Mouse (Mus musculus) induced T-regulatory cell, adult 2 months (primary cell): ENCODE measurements around the gene Gm5751.
"Not testable (repeated sequence)": the region's sequence is repeated elsewhere in the genome, so short reads cannot be mapped to it uniquely, and the experiment has no call there.

ENCODE experiments used
- DNase-seq: peaks from one replicate; pipeline ENCODE4 v3.0.0-alpha.2; 2012; ENCODE audit warnings: low read depth

Gene Gm5751

DNA sequence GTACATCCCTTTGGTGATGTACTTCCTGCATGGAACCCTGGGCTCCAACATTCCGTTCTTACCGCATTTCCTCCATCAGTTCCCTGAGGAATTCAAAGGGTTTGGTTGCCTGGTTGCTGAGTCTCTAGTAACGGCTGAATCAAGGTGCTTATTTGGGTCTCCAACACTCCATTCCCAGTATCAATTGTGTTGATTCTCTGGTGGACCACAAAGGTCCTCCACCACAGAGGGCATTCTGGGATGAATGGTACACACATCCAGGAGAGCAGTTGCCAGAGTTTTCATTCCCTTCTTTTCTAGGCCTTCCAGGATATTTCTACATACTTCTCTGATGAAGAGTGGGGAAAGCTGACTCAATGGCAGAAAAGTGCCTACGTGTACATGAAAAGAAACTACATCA lies at the start of gene Gm5751:
Gm5751 (plus strand) TSS at position 301 of the 400 bp plus-strand sequence.
- DNase-seq = not testable (repeated sequence)

DNA sequence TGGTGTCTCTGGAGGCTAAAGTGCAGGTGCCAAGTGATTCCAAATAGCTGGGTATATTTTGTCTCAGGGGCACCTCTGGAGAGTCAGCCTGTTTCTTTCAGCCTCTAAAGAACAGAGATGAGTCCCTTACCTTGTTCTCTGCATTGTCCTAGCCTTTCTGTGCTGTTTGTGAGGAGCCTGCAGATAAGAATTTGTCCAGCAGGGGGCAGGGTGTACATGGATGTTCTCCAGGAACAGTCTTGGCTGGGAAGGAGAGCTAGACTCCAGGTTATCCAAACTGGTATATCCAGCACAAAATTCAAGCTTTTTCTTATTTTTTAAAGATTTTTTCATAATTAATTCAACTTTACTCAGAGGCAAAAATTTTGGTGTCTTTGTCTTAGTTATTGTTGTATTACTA lies 42.0 kb upstream of the Gm5751 start:
- peak; percentile 20 for DNase-seq

DNA sequence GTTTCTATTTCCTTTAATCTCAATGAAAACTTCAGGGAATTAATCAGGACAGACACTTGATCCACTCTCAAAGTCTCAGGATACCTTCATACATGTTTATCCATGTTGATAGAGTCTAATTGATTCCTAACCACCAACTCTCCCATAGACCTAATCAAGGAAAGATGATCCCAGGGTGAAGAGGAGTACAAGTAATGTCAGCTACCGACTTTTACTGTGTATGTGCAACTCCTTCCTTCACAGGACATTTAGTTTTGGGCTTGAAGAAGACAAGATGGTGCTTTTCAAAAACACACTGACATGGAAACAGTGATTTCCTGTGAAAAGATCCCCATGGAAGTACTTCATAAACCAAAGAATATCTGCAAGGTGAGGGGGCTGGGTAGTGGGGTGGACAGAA lies 30.4 kb upstream of the Gm5751 start, which contains the start of gene Gm6592:
Gm6592 (plus strand) TSS at position 301 of the 400 bp plus-strand sequence.
- no peak for DNase-seq

DNA sequence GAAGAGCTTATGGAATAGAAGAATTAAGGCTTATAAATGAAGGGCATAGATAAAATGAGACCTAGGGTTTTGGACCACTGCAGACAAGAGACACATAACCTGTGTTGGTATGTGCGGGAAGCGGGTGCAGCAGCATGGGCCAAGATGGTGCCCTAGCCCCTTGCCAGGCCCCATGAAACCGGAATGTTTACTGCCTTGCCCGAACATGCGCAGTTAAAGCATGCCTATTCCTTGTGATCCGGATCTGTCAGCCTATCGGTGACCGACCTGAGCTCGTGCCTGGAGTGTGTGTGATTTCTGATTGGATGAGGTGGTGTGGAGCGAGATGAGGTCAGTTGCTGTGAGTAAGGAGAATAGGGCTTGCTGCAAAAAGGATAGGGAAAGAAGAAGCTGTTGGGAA lies 21.6 kb upstream of the Gm5751 start:
- DNase-seq = no peak

DNA sequence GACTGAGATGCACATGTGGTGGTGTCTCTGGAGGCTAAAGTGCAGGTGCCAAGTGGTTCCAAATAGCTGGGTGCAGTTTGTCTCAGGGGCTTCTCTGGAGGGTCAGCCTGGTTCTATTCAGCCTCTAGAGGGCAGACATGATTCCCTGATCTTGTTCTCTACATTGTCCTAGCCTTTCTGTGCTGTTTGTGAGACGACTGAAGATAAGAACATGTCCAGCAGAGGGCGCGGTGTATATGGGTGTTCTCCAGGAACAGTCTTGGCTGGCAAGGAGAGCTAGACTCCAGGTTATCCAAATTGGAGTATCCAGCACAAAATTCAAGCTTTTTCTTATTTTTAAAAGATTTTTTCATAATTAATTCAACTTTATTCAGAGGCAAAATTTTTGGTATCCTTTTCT lies 9.7 kb upstream of the Gm5751 start:
- peak; percentile 64 for DNase-seq

DNA sequence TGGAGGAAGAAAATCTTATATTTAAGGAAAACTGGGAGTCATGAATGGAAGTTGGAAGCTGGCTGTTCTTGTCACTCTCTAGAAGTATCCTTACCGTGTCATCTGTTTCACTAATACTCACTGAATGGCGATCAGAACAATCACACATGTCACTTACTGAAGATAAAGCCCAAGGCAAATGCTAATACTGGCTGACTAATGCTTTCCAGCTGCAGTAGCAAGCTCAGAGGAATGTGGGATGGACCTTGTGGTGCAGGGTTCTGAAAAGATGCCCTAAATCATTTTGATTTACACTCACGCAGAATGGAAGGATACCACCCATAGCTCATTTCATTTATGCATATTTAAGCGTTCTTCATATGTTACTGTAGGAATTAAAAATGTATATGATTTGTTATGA lies 10.3 kb downstream of the Gm5751 start:
- DNase-seq = no peak

DNA sequence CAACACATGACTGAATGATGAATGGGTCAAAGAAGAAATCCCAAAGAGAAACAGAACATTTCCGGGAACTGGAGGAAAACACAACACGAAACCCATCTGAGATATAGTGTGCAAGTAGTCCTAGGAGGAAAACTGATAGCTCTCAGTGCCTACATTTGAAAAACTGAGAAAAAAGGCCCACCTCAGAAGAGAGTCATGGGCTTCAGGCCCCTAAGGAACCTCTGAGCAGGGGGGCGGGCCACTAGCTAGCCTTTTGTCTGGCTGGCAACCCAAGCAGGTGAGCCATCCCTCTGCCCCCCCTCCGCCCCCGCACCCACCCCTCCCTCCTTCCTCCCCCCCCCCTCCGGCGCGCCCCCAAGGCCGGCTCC lies 17.9 kb downstream of the Gm5751 start:
- no peak for DNase-seq

DNA sequence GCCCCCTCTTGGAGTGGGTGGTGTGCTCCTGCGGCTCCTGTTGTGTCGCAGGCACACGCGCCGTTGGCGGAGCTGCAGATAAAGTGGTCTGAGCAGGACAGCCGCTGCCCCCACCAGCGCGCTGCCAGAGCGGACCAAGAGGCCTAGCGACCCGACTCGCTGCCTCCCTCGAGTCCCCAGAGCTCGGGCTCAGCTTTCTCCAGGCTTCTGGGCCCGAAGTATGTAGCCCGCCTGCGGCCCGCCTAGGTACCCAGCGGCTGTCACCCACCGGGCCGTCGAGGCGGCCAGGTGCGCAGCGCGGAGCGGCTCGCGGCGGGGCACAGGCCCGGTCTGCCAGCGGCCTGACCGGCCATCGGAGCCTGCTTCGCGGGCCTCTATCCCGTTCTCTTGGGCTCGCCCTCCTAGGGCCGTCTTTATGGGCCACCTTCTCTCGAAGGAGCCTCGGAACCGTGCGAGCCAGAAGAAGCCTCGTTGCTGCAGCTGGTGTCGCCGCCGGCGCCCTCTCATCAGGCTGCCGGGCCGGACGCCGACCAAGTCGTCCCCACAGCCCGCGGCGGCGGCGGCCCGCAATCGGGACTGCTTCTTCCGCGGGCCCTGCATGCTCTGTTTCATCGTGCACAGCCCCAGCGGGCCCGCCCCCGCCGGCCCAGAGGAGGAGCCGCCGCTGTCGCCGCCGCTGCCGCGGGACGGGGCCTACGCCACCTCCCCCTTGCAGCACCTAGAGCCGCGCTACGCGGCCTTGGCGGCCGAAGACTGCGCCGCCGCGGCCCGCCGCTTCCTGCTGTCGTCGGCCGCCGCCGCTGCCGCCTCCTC lies 18.5 kb downstream of the Gm5751 start, which contains the start of gene B630019K06Rik:
B630019K06Rik (plus strand) TSS at position 40 of the 813 bp plus-strand sequence.
- peak; percentile 62 for DNase-seq

DNA sequence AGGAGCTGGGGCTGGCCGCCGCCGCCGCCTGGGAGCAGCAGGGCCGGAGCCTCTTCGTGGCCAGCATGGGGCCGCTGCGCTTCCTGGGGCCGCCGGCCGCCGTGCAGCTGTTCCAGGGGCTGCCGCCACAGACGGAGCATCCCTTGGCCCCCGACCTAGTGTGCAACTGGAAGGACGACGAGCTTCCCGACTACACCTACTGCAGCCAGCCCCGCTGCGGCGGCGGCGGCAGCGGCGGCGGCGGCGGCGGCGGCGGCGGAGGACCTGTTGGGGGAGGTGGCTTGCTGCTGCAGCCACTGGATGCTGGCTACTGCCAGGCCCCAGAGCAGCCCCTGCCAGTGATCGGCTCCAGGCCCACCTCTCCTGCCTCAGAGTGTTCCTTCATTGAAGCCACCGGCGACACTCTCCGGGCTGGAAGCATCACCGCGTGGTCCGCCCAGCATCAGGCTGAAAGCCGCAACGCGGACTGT lies 19.2 kb downstream of the Gm5751 start:
- no peak for DNase-seq

DNA sequence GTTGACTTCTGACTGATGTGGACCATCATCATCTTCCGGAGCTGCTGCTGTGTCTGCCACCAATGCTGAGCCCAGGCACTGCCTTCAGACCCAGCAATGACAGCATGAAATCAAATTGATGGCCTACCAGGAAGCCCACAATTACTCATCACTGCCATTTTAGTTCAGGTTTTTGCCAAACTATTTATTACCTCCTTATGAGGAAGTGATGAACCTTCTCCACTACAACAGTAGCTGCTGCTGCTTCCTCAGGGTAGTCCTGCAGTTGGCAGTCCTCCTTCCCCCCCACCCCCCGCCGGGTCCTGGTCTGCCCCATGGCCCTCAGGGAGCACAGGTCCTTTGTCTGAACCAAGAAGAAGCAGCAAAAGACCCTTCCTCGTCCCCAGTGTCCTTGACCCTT lies 26.8 kb downstream of the Gm5751 start:
- DNase-seq = no peak

DNA sequence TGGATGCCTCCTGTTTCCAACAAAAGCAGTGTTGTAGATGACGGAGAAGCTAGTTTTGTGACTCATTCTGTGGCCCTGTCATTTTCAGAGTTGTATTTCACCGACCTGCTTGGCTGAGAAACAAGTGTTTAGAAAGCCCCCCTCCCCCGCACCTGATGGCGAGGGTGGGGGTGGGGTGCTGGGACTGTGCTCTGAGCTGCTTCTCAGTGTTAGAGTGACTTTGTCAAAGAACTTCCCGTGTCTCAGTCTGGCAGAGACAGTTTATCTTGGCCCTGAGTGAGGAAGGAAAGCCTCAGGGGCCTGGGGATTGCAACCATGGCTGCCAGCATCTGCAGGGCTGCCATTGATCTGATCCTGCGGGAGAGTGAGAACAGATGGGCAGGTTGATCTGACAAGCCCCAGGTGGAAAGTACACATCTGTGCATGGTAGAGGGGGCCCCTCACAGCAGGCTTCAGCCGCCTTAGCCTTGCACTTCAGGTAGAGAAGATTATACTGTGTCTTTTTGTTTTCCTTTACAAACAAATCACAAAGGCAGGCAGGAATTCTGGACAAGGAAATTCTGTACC lies 27.9 kb downstream of the Gm5751 start:
- no peak for DNase-seq

DNA sequence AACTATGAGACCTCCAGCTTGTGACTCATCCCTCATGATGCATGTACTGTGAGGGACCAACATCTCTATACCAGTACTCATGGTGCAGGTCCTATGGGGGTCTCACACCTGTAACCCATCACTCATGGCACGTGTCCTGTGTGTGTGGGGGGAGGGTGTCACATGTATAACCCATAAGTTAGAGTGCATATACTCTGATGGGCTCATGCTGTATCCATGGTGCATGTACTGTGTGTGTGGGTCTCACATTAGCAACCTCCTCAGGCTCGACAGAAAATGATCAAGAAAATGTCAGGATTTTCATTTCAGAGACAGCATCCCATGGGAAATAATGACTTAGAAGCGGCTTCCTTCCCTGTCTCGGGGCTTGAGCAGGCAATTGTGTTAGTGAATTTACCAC lies 47.0 kb downstream of the Gm5751 start:
- no peak for DNase-seq

DNA sequence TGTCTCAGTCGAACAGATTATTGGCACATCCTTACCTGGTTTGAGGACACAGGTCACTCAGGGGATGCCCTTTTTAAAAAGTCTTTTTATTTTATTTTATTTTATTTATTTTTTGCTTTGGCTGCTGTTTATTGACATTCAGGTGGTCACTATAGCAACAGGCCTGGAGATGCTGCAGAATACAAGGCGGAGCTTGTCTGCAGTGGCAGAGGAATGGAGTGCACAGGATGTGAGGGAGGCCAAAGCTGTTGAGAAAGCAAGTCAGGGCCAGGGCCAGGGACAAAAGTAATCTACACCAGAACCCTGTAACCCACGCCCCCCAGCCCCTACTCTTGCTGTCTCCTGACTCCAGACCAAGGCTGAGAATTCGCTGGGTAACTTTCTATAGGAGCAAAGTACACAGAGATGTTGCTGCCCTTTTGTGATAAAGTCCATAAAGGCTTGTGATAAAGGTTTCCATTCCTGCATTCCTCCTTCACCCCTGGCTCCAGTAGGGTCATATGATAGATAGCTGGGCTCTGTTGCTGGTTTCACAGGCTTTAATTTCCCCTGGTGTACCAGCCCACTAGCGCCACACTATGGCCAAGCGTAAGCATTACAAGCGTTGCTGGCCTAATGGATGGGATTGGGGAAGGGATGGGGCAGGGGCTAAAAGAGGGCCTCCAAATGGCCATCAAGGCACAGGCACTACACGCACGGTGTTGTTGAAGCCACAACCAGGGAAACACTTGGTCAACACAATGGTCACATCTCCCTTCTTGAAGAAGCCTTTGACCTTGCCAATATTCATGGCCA lies 48.0 kb downstream of the Gm5751 start:
- DNase-seq = peak; percentile 0

DNA sequence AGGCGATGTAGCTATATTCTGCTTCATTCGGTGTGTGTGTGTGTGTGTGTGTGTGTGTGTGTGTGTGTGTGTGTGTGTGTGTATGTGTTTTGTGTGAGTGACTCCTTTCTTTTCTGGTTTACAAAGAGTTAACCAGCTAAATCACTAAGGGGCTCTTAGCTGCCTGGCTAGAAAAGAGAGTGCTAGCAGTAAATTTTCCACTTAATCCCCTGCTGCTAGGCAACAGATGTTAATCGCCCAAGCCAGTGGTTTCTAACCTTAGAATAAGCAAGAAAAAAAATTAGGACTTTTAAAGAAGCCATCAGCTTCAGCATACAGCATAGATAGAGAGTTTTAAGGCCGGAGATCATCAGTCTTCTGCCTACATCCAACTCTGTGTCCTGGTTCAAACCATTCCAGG lies 53.3 kb downstream of the Gm5751 start:
- no peak for DNase-seq
